8 mouse cellular contexts compared by ENCODE assay signal in the genomic region with DNA sequence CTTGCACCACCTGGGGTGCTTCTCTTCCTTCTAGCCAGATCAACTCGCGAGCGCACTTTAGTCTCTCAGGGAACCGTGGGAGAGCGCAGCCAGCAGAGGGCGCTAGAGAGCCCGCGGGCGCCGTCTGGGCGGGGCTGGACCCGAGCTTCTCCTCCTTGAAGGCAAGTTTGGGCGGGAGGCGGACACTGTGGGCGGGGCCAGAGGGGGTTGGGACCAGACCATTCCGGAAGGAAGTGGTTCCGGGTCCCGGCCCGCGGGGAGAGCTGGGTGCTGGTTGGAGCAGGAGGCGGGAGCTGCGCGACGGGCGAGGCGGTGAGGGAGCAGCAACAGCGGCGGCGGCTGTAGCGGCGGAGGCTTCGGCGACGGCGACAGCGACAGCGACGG. TPM values are rescaled to one million over a fixed set of nuclear protein-coding genes. Genes with fewer than 3 reads are reported as not detected.
DNase-seq lines count a peak whose midpoint lies in the region; ATAC-seq and TF ChIP-seq lines count a peak whose summit lies in the region.

No protein-coding gene starts in this region.

- peak overlapping the region; percentile 85 for H3K4me3 ChIP-seq in heart, embryonic 12.5 days
- peak overlapping the region; percentile 60 for H3K4me3 ChIP-seq in kidney, postnatal 0 days (replicated peaks; ENCODE audit: low read depth, low read length)
- peak overlapping the region; percentile 70 for H3K4me3 ChIP-seq in liver, embryonic 11.5 days (ENCODE audit: low read depth, low read length)
- peak overlapping the region; percentile 55 for H3K4me3 ChIP-seq in stomach, embryonic 14.5 days (ENCODE audit: low read depth, low read length)

- peak; percentile 98 for ATAC-seq in erythroid progenitor cell, adult 5-6 weeks (replicated peaks; ENCODE audit: low FRiP score, poor library complexity, severe bottlenecking)
- peak; percentile 98 for ATAC-seq in heart, embryonic 12.5 days (ENCODE audit: insufficient number of reproducible peaks, low FRiP score)
- ATAC-seq in kidney, postnatal 0 days (replicated peaks; ENCODE audit: low FRiP score, low read depth): peak; percentile 99
- peak; percentile 98 for ATAC-seq in liver, embryonic 11.5 days (replicated peaks; ENCODE audit: low FRiP score)
- peak; percentile 98 for ATAC-seq in stomach, embryonic 14.5 days (ENCODE audit: insufficient number of reproducible peaks, insufficient read depth, low FRiP score, low read depth)

- peak overlapping the region; percentile 70 for H3K4me2 ChIP-seq in heart, embryonic 12.5 days
- peak overlapping the region; percentile 62 for H3K4me2 ChIP-seq in kidney, postnatal 0 days (ENCODE audit: low read length)
- peak overlapping the region; percentile 66 for H3K4me2 ChIP-seq in liver, embryonic 11.5 days
- no peak overlapping the region for H3K4me2 ChIP-seq in stomach, embryonic 14.5 days (replicated peaks; ENCODE audit: low read depth, low read length)

- TF ChIP-seq CTCF in kidney, postnatal 0 days (IDR thresholded peaks at IDR 0.05; ENCODE audit: low read depth): peak; percentile 96

- peak overlapping the region; percentile 87 for H3K27ac ChIP-seq in heart, embryonic 12.5 days (ENCODE audit: poor library complexity, severe bottlenecking)
- peak overlapping the region; percentile 82 for H3K27ac ChIP-seq in kidney, postnatal 0 days
- peak overlapping the region; percentile 56 for H3K27ac ChIP-seq in liver, embryonic 11.5 days (ENCODE audit: low read depth, low read length)
- peak overlapping the region; percentile 58; the same call in 1 of the 2 replicates for H3K27ac ChIP-seq in stomach, embryonic 14.5 days (ENCODE audit: low read length)

- peak overlapping the region; percentile 81 for H3K9ac ChIP-seq in heart, embryonic 12.5 days
- peak overlapping the region; percentile 63 for H3K9ac ChIP-seq in kidney, postnatal 0 days (ENCODE audit: low read depth, low read length)
- H3K9ac ChIP-seq in liver, embryonic 11.5 days (ENCODE audit: low read depth, low read length): peak overlapping the region; percentile 71
- H3K9ac ChIP-seq in stomach, embryonic 14.5 days (replicated peaks; ENCODE audit: low read depth, low read length): peak overlapping the region; percentile 38

- H3K4me1 ChIP-seq in heart, embryonic 12.5 days (replicated peaks): no peaks in the 10 kb centered on the region
- no peaks in the 10 kb centered on the region for H3K4me1 ChIP-seq in kidney, postnatal 0 days (replicated peaks; ENCODE audit: insufficient read depth, low read length)
- H3K4me1 ChIP-seq in liver, embryonic 11.5 days (replicated peaks; ENCODE audit: control insufficient read depth, insufficient read depth, low read length): no peaks in the 10 kb centered on the region
- H3K4me1 ChIP-seq in stomach, embryonic 14.5 days (ENCODE audit: control insufficient read depth, insufficient read depth, low read length): no peaks in the 10 kb centered on the region

- no peaks in the 10 kb centered on the region; the same call in 1 of the 2 replicates for H3K9me3 ChIP-seq in heart, embryonic 12.5 days (replicated peaks)
- H3K9me3 ChIP-seq in kidney, postnatal 0 days (replicated peaks; ENCODE audit: low read length): no peaks in the 10 kb centered on the region
- H3K9me3 ChIP-seq in liver, embryonic 11.5 days (ENCODE audit: control insufficient read depth, low read length): no peaks in the 10 kb centered on the region
- H3K9me3 ChIP-seq in stomach, embryonic 14.5 days (ENCODE audit: control insufficient read depth, low read depth, low read length): no peaks in the 10 kb centered on the region

- 0 out of 2 replicates have a peak, but pooled peaks cover 2% of the 10 kb centered on the region for H3K27me3 ChIP-seq in heart, embryonic 12.5 days (replicated peaks)
- no peaks in the 10 kb centered on the region for H3K27me3 ChIP-seq in kidney, postnatal 0 days (ENCODE audit: insufficient read depth, low read length)
- no peaks in the 10 kb centered on the region for H3K27me3 ChIP-seq in liver, embryonic 11.5 days (replicated peaks; ENCODE audit: control insufficient read depth, insufficient read depth, low read length)
- H3K27me3 ChIP-seq in stomach, embryonic 14.5 days (ENCODE audit: control insufficient read depth, insufficient read depth, low read length): no peaks in the 10 kb centered on the region

- 14% methylated on average over 36 of the region's 38 CpGs for WGBS in heart, embryonic 12.5 days
- WGBS in kidney, postnatal 0 days: 31% methylated on average over 32 of the region's 38 CpGs
- 14% methylated on average over 34 of the region's 38 CpGs for WGBS in liver, embryonic 11.5 days
- 30% methylated on average over 30 of the region's 38 CpGs for WGBS in stomach, embryonic 14.5 days

- no peaks in the 10 kb centered on the region for H3K36me3 ChIP-seq in heart, embryonic 12.5 days
- no peaks in the 10 kb centered on the region for H3K36me3 ChIP-seq in kidney, postnatal 0 days (ENCODE audit: insufficient read depth, low read length)
- H3K36me3 ChIP-seq in liver, embryonic 11.5 days (ENCODE audit: control insufficient read depth, insufficient read depth, low read length): no peaks in the 10 kb centered on the region
- H3K36me3 ChIP-seq in stomach, embryonic 14.5 days (ENCODE audit: control insufficient read depth, insufficient read depth, low read length): no peaks in the 10 kb centered on the region

- peak; percentile 96 for DNase-seq in CD4-positive helper T cell, adult 2 months (ENCODE audit: low read depth, low spot score)
- peak; percentile 86 for DNase-seq in brain, embryonic 18.5 days (ENCODE audit: low read depth, low spot score)
- DNase-seq in kidney, postnatal 0 days (ENCODE audit: low spot score): peak; percentile 92
- DNase-seq in liver, embryonic 11.5 days (ENCODE audit: low spot score): peak; percentile 94
- DNase-seq in naive thymus-derived CD4-positive, alpha-beta T cell, adult 2 months (ENCODE audit: low read depth): peak; percentile 97

RNA-seq across cellular contexts. Expression of a gene that starts 5.9 kb away (rescaled TPM):
- 50.5 and 75.9 TPM in 2 replicates for total RNA-seq in erythroid progenitor cell, adult 5-6 weeks (2015; ENCODE audit: low replicate concordance)
- 52.9 and 83.8 TPM in 2 replicates for total RNA-seq in erythroid progenitor cell, adult 5-6 weeks (2017; ENCODE audit: low replicate concordance)
- 16.7 and 17.6 TPM in 2 replicates for polyA plus RNA-seq in heart, embryonic 12.5 days (2016; fragmentation: Nextera tagmentation; extraction: Ambion mirVana)
- 14.1 and 17.1 TPM in 2 replicates for polyA plus RNA-seq in kidney, postnatal 0 days (2015; fragmentation: Nextera tagmentation; extraction: Ambion mirVana)
- 14.3 and 15.9 TPM in 2 replicates for polyA plus RNA-seq in liver, embryonic 11.5 days (2014; fragmentation: Nextera tagmentation; extraction: Ambion mirVana)
- polyA plus RNA-seq in stomach, embryonic 14.5 days (2014; fragmentation: Nextera tagmentation; extraction: Ambion mirVana): 26.4 and 26.5 TPM in 2 replicates

Comparison
In these comparisons a context has a peak if more than half of its experiments do, and no peak if none do; other contexts are left out.
1. Peak in every context shown above with its lines: DNase-seq, ATAC-seq, H3K4me3 ChIP-seq and H3K27ac ChIP-seq.